Mouse (Mus musculus): ENCODE data around the gene 2010109A12Rik. TPM values are rescaled to one million over a fixed set of nuclear protein-coding genes. Genes with fewer than 3 reads are reported as not detected.

Gene 2010109A12Rik
- polyA plus RNA-seq, 1 experiment from 2014 or later: 2.1 TPM

DNA sequence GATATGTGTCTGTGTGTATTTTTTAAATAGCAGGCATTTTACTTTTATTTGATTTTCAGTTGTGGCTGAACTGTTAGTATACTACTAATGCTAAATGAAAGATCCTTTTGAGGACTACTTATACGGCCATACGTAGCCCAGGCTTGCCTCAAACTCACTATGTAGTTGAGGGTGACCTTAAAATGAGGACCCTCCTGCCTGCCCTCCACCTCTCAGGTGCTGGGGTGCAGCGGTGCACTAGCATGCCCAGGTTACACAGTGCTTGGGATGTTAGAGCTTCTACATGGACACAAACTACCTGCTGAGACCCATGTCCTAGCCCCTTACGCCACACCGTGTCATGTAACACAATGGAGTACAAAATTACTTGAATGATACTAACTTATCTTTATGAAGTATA lies 15.9 kb upstream of the 2010109A12Rik start:
- H3K4me3 ChIP-seq (replicated peaks): no peak overlapping the region
- no peaks in the 10 kb centered on the region for H3K4me1 ChIP-seq
- H3K27me3 ChIP-seq: no peaks in the 10 kb centered on the region
- 94% methylated on average over 5 of the region's 5 CpGs for WGBS
- no peak overlapping the region for H3K27ac ChIP-seq
- ATAC-seq (ENCODE audit: low FRiP score): no peak
- H3K36me3 ChIP-seq (replicated peaks): peaks cover 50% of the 10 kb centered on the region
- no peak overlapping the region for H3K9ac ChIP-seq
- no peak overlapping the region for H3K4me2 ChIP-seq
- no peaks in the 10 kb centered on the region for H3K9me3 ChIP-seq

GRCm38 (mm10) chr5:93198232-93198631 lies 8.1 kb upstream of the 2010109A12Rik start:
- Histone ChIP-seq H3K27me3 (no peaks in the 10 kb centered on the region), H3K4me3 (replicated peaks) (no peak overlapping the region), H3K4me1 (peaks cover 3% of the 10 kb centered on the region; the same call in 1 of the 2 replicates), H3K9ac (no peak overlapping the region), H3K4me2 (no peak overlapping the region), H3K36me3 (replicated peaks) (peaks cover 48% of the 10 kb centered on the region), H3K27ac (no peak overlapping the region), H3K9me3 (no peaks in the 10 kb centered on the region)
- WGBS: 95% methylated on average over 3 of the region's 3 CpGs
- ATAC-seq (ENCODE audit: low FRiP score): no peak

DNA sequence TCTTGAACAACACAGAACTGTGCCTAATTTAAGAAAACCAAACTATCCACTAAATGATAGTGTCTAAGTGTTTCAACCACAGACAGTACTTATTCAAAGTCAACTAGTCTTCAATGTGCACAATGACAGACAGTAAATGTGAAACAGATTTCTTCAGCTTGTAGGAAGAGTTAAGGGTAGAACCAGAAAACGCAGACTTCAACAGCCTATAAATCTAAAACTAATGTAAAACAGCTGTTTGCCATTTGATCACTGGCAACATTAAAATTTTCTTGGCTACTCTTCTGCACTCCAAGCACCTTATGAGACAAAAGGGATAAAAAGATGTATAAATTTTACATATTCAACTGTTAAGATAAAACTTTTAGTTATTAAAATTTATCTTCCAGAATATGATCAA lies 5.1 kb upstream of the 2010109A12Rik start:
- no peaks in the 10 kb centered on the region for H3K9me3 ChIP-seq
- 85% methylated on average over 1 of the region's 1 CpGs for WGBS
- H3K27me3 ChIP-seq: no peaks in the 10 kb centered on the region
- no peak overlapping the region for H3K4me2 ChIP-seq
- peaks cover 12% of the 10 kb centered on the region for H3K4me1 ChIP-seq
- no peak overlapping the region for H3K4me3 ChIP-seq (replicated peaks)
- H3K27ac ChIP-seq: no peak overlapping the region
- no peak overlapping the region for H3K9ac ChIP-seq
- H3K36me3 ChIP-seq (replicated peaks): peaks cover 37% of the 10 kb centered on the region
- ATAC-seq (ENCODE audit: low FRiP score): no peak

DNA sequence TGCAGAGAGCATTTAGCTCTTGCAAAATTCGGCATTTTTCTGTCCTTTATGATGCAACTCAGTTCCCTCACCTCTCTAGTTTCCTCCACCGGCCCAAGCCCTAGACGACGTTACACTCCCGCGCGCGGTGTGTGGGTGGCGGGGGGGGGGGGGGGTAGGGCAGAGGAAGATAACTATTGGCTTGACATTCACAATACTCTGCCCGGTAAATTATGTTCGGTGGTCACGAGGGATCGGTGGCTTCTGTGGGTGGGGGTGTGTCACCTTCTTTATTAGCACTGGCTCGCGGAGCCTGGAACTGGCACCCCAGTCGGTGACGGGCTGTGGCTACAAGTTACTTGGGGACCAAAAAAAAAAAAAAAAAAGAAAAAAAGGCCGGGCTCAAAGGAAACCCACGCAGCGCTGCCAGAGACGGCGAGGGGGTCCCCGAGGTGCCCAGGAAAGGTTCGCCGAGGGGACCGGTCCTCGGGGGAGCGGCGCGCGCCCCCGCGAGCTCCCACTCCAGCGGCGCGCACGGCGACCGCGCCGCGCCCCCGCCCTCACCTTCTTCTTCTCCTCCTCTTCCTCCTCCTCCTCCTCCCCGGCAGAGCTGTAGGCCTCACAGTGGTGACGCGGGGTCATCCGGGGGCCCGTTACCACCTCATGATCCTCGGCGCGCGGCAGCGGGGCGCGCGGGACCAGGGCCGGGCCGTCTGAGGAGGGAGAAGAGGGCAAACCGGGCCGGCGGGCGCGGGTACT lies 778 bp upstream of the 2010109A12Rik start:
- ATAC-seq (ENCODE audit: low FRiP score): peak; percentile 56
- peak overlapping the region; percentile 97 for H3K27ac ChIP-seq
- no peaks in the 10 kb centered on the region for H3K27me3 ChIP-seq
- 1% methylated on average over 53 of the region's 63 CpGs for WGBS
- H3K4me2 ChIP-seq: peak overlapping the region; percentile 68
- peaks cover 10% of the 10 kb centered on the region for H3K36me3 ChIP-seq (replicated peaks)
- H3K9me3 ChIP-seq: no peaks in the 10 kb centered on the region
- peak overlapping the region; percentile 91 for H3K4me3 ChIP-seq (replicated peaks)
- peak overlapping the region; percentile 97 for H3K9ac ChIP-seq
- peaks cover 17% of the 10 kb centered on the region for H3K4me1 ChIP-seq

DNA sequence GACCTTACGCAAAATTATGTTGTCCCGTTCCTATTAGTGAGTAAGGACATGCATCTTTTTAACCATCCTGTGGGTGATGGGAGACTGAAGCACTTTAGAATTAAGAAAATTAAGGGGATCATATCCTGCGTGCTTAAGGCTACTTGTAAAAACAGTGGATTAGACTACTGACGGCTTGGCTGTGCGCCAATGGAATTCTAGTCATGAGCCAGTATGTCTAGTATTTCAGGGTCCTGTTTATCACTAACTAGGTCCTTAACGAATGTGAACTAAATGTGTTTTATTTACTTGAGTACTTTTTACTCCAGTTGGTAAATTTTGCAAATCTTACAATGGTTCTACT lies 659 bp downstream of the 2010109A12Rik start:
- peak overlapping the region; percentile 91 for H3K4me3 ChIP-seq (replicated peaks)
- H3K9ac ChIP-seq: peak overlapping the region; percentile 97
- H3K36me3 ChIP-seq (replicated peaks): no peaks in the 10 kb centered on the region
- 11% methylated on average over 6 of the region's 6 CpGs for WGBS
- H3K4me2 ChIP-seq: peak overlapping the region; percentile 56
- peaks cover 17% of the 10 kb centered on the region for H3K4me1 ChIP-seq
- no peaks in the 10 kb centered on the region for H3K9me3 ChIP-seq
- peak overlapping the region; percentile 97 for H3K27ac ChIP-seq
- no peaks in the 10 kb centered on the region for H3K27me3 ChIP-seq
- peak; percentile 44 for ATAC-seq (ENCODE audit: low FRiP score)

GRCm38 (mm10) chr5:93207555-93207954 lies 1.2 kb downstream of the 2010109A12Rik start:
- H3K4me2 ChIP-seq: no peak overlapping the region
- H3K27ac ChIP-seq: peak overlapping the region; percentile 97; the same call in 1 of the 2 replicates
- H3K4me3 ChIP-seq (replicated peaks): no peak overlapping the region
- H3K36me3 ChIP-seq (replicated peaks): no peaks in the 10 kb centered on the region
- peaks cover 17% of the 10 kb centered on the region for H3K4me1 ChIP-seq
- no peaks in the 10 kb centered on the region for H3K27me3 ChIP-seq
- H3K9me3 ChIP-seq: no peaks in the 10 kb centered on the region
- WGBS: 81% methylated on average over 1 of the region's 1 CpGs
- no peak for ATAC-seq (ENCODE audit: low FRiP score)
- H3K9ac ChIP-seq: no peak overlapping the region

DNA sequence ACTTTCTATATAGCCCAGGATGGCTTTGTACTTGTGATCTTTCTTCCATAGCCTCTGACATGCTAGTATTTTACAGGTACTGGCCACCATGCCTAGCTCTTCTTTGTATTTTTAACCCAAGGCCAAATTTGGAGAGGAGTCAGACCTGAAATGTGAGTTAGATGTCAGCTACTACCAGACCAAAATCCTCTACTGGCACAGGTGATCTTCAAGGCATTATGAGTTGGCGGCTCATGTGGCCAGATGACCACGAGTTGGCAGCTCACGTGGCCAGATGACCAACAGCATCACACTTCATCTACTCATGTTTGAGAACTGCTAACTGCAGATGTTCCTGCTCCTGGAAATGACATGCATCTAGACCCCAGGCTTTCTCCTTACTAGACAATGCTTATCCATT lies 12.1 kb downstream of the 2010109A12Rik start:
- Histone ChIP-seq H3K4me3 (replicated peaks) (no peak overlapping the region), H3K27ac (no peak overlapping the region), H3K36me3 (replicated peaks) (no peaks in the 10 kb centered on the region), H3K27me3 (no peaks in the 10 kb centered on the region), H3K9me3 (no peaks in the 10 kb centered on the region), H3K4me2 (no peak overlapping the region), H3K9ac (no peak overlapping the region), H3K4me1 (no peaks in the 10 kb centered on the region)
- WGBS: 91% methylated on average over 3 of the region's 3 CpGs
- ATAC-seq (ENCODE audit: low FRiP score): no peak

DNA sequence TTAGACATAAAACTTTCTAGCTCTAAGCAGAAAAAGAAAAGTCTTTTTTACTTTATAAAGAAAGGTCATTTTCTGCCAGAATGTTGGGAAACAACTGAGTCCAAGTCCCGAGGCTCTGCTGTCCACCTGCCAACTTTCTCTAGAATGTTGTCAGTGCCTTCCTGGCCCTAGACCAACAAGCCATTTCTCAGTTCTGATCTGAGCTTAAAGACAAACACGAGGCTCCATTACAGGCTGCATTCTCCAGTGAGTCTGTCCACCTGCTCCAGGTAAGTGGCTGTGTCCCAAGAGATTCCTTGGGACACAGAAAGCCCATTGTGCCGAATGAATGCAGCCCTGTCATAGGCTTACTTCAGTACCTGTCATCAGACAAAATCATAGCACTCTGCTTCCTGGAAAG lies 15.3 kb downstream of the 2010109A12Rik start:
- no peaks in the 10 kb centered on the region for H3K4me1 ChIP-seq
- no peaks in the 10 kb centered on the region for H3K27me3 ChIP-seq
- H3K36me3 ChIP-seq (replicated peaks): no peaks in the 10 kb centered on the region
- H3K9ac ChIP-seq: no peak overlapping the region
- no peak overlapping the region for H3K27ac ChIP-seq
- no peak overlapping the region for H3K4me3 ChIP-seq (replicated peaks)
- H3K9me3 ChIP-seq: no peaks in the 10 kb centered on the region
- ATAC-seq (ENCODE audit: low FRiP score): no peak
- H3K4me2 ChIP-seq: no peak overlapping the region
- 79% methylated on average over 3 of the region's 3 CpGs for WGBS

- WGBS: 86% methylated on average over 2 of the region's 2 CpGs
Observed at GRCm38 (mm10) chr5:93224549-93224948, 18.2 kb downstream of the 2010109A12Rik start.

DNA sequence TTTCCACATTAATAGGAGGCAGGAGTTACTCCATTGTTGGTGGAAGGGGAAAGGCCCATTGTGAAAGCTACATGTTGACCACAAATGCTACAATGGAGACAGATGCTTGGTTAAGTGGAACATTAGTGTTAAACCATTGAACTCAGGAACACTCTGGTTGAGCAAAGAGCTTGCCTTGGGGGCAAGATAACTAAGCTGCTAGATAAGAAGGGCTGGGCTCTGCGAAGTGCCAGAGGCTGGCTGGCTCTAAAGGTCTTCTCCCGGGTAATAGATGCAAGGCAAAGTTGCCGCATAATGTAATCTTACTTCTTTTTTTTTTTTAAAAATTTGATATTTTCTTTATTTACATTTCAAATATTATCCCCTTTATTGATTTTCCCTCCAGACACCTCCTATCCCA lies 20.8 kb downstream of the 2010109A12Rik start:
- 95% methylated on average over 3 of the region's 3 CpGs for WGBS
- Histone ChIP-seq H3K27me3 (no peaks in the 10 kb centered on the region), H3K36me3 (replicated peaks) (no peaks in the 10 kb centered on the region), H3K4me1 (no peaks in the 10 kb centered on the region), H3K9ac (no peak overlapping the region), H3K9me3 (no peaks in the 10 kb centered on the region), H3K4me2 (no peak overlapping the region), H3K27ac (no peak overlapping the region), H3K4me3 (replicated peaks) (no peak overlapping the region)
- ATAC-seq (ENCODE audit: low FRiP score): no peak

More at GRCm38 (mm10) chr5:93224549-93224948, 18.2 kb downstream of the 2010109A12Rik start:
- no peaks in the 10 kb centered on the region for H3K4me1 ChIP-seq
- no peak overlapping the region for H3K27ac ChIP-seq
- no peak overlapping the region for H3K9ac ChIP-seq
- no peak overlapping the region for H3K4me2 ChIP-seq
- H3K9me3 ChIP-seq: no peaks in the 10 kb centered on the region
- no peaks in the 10 kb centered on the region for H3K27me3 ChIP-seq
- H3K4me3 ChIP-seq (replicated peaks): no peak overlapping the region
- H3K36me3 ChIP-seq (replicated peaks): no peaks in the 10 kb centered on the region
- no peak for ATAC-seq (ENCODE audit: low FRiP score)

DNA sequence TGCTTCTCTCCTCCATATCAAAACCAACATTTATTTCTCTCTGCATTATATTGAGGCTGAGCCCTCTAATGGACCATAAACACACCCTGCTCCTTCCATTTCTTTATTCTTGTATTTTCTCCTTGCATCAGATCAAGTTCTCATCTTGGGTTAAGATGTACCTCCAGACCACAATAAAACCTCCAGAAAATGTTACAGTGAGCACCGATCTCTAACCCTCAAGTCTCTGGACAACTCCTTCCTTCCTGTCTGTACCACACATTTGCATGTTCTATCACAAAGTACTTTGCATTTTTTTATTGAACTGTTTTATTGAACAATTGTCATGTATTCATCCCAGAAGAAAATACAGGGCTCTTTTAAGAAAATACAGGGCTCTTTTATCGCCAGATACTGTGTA lies 23.2 kb downstream of the 2010109A12Rik start:
- Histone ChIP-seq H3K9ac (no peak overlapping the region), H3K9me3 (no peaks in the 10 kb centered on the region), H3K27me3 (no peaks in the 10 kb centered on the region), H3K4me3 (replicated peaks) (no peak overlapping the region), H3K36me3 (replicated peaks) (no peaks in the 10 kb centered on the region), H3K4me1 (no peaks in the 10 kb centered on the region), H3K4me2 (no peak overlapping the region), H3K27ac (no peak overlapping the region)
- no peak for ATAC-seq (ENCODE audit: low FRiP score)
- 87% methylated on average over 2 of the region's 2 CpGs for WGBS

- H3K4me1 ChIP-seq: no peaks in the 10 kb centered on the region
- 74% methylated on average over 3 of the region's 3 CpGs for WGBS
Observed at GRCm38 (mm10) chr5:93231721-93232120, 25.4 kb downstream of the 2010109A12Rik start.

DNA sequence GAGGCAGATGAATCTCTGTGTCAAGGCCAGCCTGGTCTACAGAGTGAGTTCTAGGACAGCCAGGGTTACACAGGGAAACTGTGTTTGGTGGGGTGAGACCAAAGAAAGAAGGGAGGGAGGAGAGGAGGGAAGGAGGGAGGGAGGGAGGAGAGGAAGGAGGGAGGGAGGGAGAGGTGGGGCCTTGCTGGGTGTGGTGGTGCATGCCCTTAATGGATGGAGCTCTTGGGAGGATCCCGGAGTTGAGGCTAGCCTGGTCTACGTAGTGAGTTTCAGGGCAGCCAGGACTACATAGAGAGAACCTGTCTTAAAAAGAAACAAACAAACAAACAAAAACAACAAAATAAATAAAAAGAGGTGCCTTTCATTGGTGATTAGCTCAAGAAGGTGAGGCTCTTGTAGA lies 26.5 kb downstream of the 2010109A12Rik start:
- 92% methylated on average over 2 of the region's 2 CpGs for WGBS
- ATAC-seq (ENCODE audit: low FRiP score): no peak
- no peak overlapping the region for H3K4me3 ChIP-seq (replicated peaks)

More at GRCm38 (mm10) chr5:93231721-93232120, 25.4 kb downstream of the 2010109A12Rik start:
- H3K4me2 ChIP-seq: no peak overlapping the region
- no peaks in the 10 kb centered on the region for H3K36me3 ChIP-seq (replicated peaks)
- H3K9ac ChIP-seq: no peak overlapping the region
- H3K27me3 ChIP-seq: no peaks in the 10 kb centered on the region
- H3K4me3 ChIP-seq (replicated peaks): no peak overlapping the region
- no peak overlapping the region for H3K27ac ChIP-seq
- H3K9me3 ChIP-seq: no peaks in the 10 kb centered on the region
- ATAC-seq (ENCODE audit: low FRiP score): no peak

More for the DNA sequence above, 26.5 kb downstream of the 2010109A12Rik start:
- Histone ChIP-seq H3K9ac (no peak overlapping the region), H3K4me2 (no peak overlapping the region), H3K27ac (no peak overlapping the region), H3K9me3 (no peaks in the 10 kb centered on the region), H3K36me3 (replicated peaks) (no peaks in the 10 kb centered on the region), H3K4me1 (no peaks in the 10 kb centered on the region), H3K27me3 (no peaks in the 10 kb centered on the region)
